Mouse (Mus musculus) adrenal gland, postnatal 25 days (tissue): Measurements from ENCODE around the gene Helz2. TPM values are rescaled to one million over a fixed set of nuclear protein-coding genes. Genes with fewer than 3 reads are reported as not detected.

Experiments used
- DNase-seq: peaks from one replicate; pipeline ENCODE4 v3.0.0; 2021; ENCODE audit warnings: mixed read lengths
- total RNA-seq: library from RNA; stranded (reverse); gene quantifications from 2 replicates; pipeline ENCODE4 v1.2.3, GENCODE M21; 2021

Gene Helz2
- total RNA-seq, 1 experiment from 2014 or later, result 22.1 TPM

DNA sequence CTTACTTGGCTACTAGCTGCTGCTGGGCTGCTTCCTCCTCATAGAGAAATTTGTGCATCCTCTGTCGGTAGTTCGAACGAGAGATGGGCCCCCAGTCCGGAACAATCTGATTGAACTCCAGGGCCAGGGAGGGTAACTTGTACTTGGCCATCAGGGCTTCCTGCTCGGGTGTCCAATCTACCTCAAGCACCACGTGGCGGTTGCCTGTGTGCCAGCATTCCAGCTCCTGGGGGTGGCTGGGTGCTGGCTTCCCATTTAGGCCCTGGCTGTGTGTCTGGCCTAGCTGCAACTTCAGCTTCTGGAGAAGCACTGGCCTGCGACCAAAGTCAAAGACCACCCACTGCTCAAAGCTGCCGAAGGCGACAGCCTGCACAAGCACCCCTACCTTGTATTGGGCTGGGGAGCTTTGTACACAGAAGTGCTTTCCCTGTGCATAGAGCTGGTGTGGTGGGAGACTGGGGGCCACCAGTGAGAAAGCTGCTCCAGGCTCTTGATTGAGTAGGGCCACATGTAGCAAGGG is 3.7 kb downstream of the Helz2 start:
- DNase-seq, result no peak

DNA sequence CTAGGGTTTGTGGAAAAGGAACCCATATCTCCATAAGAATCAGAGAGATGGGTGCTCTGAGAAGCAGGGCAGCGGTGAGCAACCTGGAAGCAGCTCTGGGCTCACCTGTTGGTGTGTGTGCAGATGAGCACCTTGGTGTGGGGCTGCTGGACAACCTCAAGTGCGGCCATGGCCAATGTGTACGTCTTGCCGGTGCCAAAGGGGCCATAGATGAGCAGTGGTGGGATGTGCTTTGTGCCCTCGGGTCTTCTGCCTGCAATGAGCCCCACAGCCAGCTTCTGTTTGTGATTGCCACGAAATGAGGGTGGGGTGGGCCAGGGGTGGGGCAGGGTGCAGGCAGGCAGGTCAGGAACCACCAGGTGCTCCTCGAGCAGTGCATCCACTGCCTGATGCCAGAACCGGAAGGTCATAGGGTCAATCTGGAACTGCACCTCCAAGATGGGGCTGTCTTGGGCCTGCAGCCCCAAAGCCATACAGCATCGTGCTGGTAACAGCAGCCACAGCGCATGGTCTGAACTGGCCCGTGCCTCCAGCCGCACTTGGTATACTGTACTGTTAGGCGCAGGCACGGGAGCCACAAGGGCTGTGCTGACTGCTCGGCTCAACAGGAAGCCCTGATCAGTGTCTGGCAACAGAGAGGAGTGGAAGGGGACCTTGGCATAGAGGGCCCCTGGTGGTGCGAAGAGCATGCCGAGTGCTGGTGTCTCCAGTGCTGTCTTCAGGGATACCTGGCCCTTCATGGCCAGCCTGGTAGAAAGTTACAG is 4.4 kb downstream of the Helz2 start:
- DNase-seq, result no peak

- DNase-seq, result no peak
Observed at GRCm38 (mm10) chr2:181235681-181236566, 5.9 kb downstream of the Helz2 start.

- no peak for DNase-seq
Observed at GRCm38 (mm10) chr2:181234680-181235079, 7.1 kb downstream of the Helz2 start.

DNA sequence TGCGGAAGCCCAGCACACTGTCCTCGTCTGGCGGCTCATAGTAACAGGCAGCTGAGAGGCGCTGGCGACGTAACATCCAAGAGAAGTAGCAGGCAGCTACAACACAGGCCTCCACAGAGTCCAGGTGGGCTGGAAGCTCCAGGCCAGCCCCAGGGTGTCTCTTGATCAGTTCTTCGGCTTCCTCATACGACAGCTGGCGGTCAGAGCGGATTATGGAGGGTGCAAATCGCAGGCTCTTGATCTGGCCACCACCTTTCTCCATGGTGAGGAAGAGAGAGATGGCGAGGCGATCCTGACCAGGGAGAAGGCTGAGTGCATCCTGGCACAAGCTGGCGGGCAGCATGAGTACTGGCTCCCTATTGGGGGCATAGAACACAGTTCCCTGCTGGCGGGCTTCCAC is 8.4 kb downstream of the Helz2 start:
- no peak for DNase-seq

DNA sequence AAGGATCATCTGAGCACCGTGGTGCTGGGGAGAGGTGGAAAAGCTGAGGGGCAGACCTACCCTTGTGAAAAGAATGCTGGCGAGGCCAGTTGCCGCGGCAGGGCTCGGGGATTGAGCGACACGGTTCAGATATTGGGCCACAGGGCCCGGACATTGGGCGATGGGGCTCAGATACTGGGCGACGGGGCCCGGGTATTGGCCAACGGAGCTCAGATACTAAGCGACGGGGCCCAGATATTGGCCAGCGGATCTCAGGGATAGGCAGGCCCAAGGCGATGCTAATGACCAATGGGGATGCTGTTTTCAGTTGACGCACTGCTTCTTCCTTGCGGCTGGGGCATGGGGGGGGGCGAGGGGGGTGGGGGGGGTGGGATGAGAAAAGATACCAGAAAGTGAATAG is 10.7 kb downstream of the Helz2 start:
- no peak for DNase-seq

DNA sequence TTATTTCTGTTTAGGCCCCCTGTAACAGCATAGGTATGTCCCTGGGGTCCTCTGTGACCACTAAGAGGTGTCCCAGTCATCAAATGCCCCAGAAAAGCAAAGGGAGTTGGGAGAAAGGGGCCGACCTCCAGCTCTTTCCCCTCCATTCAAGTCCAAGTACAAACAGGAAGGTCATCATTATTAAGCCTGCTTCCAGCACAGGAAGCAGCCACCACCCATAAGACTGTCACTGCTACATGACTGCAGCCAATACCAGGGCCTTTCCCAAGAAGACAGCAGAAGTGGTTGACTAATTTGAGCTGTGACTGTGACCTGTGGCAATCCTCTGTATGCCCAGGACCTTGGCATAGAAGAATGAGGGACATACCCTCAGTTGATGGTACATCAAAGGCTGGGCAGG is 13.5 kb downstream of the Helz2 start:
- DNase-seq, result no peak

- no peak for DNase-seq
Observed at GRCm38 (mm10) chr2:181227122-181227521, 14.7 kb downstream of the Helz2 start.

GRCm38 (mm10) chr2:181224994-181225393 is 16.8 kb downstream of the Helz2 start:
- DNase-seq, result no peak

GRCm38 (mm10) chr2:181220361-181220760 is 21.5 kb downstream of the Helz2 start:
- DNase-seq, result no peak

DNA sequence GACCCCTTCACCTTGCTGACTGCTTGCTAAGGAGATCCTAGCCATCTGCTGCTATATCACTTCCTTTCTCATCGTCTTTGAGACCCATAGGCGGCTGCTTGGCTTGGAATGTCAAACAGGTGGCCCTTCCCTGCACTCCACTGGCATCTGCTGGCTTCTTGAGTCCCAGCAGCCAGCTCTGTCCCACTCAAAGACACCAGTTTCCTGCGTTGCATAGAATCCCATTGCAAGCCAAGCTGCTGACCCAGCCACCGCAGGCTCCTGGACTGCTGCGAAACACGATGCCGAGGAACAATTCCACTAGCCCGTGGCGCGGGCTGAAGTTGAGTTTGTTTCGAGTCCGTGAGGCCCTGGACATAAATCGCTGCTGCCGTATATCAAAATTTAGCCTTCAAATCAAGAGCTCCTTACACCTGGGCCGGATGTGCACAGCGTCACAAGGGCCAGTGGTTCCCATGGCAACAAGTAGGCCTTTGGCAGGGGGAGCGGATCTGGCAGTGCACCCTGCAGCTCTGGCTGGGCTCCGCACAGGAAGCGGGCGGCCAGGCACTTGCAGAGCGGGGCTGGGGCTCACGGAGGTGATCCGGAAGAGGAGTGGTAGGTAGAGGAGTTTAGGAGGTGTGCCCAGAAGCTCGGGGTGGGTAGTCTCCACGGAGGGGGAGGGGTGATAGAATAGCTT is 22.1 kb downstream of the Helz2 start, which contains the start of gene Fndc11:
Gene Fndc11 (plus strand): TSS at position 476 of the 679 bp plus-strand sequence.
- peak; percentile 71 for DNase-seq

DNA sequence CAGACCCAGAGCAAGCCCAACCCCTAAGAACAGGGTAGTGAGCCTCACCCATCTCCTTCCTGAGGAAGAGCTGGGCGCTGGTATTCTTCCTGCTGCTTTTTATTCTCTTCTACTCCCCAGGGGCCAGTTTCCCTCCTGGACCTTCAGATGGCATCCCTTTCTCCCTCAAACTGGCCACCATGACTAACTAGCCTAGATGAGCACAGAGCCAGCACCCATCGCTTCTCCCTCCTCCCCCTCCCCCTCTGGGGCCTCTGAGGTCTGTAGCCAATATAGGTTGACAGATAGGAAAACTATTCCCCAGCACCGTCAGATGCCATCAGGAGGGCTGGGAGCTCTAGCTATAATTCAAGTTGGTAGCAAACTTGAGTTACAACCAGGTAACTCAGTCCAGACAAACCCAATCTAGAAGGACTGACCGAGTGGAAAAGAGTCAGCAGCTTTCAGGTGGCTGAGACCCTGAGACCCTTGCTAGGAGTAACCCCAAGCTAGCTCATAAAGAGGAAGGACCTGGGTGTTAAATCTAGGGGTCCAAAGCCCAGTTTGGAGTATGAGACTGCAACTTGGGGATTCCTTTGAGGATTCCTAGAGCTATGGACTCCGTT is 22.8 kb downstream of the Helz2 start:
- no peak for DNase-seq

- DNase-seq, result no peak
Observed at GRCm38 (mm10) chr2:181216037-181216436, 25.8 kb downstream of the Helz2 start.

GRCm38 (mm10) chr2:181213021-181213445 is 28.8 kb downstream of the Helz2 start, which contains the start of gene Srms:
Gene Srms (minus strand): TSS chr2:181213185.
- DNase-seq, result peak; percentile 48

- DNase-seq, result peak; percentile 14
Observed at GRCm38 (mm10) chr2:181212389-181213020, 29.3 kb downstream of the Helz2 start.

DNA sequence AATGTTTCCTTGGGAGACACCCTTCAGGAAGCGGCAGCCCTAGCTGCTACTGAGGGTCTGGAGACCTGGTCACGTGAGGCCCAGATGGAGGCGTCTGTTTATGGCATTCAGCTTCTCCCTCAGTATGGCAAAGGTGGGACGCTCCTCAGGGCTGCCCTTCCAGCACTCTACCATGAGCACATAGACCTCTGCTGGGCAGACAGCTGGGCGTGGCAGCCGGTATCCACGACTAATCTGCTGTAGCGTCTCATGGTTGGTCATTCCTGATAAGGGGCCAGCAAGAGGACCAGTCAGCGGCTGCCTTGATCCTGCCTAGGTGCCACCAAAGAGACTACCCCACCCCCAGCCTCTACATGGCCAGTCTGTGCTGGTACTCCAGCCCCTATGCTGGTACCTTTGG is 35.7 kb downstream of the Helz2 start:
- no peak for DNase-seq

DNA sequence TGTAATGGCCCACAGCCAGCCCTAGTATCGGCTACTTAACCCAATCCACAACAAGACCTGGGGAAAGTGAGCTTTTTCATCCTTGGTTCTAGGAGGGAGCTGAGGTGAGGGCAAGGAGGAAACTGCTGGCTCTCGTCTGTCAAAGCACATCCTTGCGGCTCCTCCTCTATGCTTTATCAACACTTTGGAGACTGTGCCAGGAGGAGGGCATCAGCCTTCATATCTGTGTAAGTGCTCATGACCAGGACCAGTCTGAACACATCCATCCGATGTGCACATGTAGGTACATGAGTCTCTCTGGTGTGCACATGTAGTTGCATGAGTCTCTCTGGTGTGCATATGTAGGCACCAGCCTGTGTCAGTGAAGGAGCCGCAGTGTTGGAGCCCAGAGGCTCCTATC is 36.1 kb downstream of the Helz2 start:
- no peak for DNase-seq

- no peak for DNase-seq
Observed at GRCm38 (mm10) chr2:181202886-181203285, 38.9 kb downstream of the Helz2 start.

- DNase-seq, result no peak
Observed at GRCm38 (mm10) chr2:181202422-181202821, 39.4 kb downstream of the Helz2 start, which contains the start of gene Ptk6. Gene Ptk6 (minus strand): TSS chr2:181202789.

DNA sequence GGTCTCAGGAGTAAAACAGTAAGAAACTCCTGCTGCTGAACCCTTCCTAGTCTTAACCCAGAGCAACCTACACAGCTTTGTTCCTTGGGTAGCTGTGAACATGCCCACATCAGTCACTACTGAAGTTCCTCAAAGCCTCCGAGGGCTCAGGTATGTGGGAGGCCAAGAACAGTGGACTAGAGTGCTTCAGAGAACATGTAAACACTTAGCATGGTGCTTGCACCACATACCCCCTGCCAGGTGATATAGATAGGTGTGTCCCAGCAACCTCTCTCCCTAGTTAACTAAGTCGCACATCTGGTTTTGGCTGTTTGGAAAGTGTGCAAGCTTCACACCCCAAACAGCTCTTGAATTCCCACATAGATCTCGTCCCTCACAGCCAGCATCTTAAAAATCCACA is 40.2 kb downstream of the Helz2 start:
- no peak for DNase-seq

GRCm38 (mm10) chr2:181196628-181197300 is 45.1 kb downstream of the Helz2 start:
- no peak for DNase-seq
